Mouse (Mus musculus) limb, embryonic 12.5 days (tissue): Measurements from ENCODE around the gene D2hgdh. TPM values are rescaled to one million over a fixed set of nuclear protein-coding genes. Genes with fewer than 3 reads are reported as not detected.
"Not testable (repeated sequence)": the region's sequence is repeated elsewhere in the genome, so short reads cannot be mapped to it uniquely, and the experiment has no call there.

ENCODE experiments used
- ATAC-seq: fragments of 200-750 bp; cut with Nextera tagmentation; 2 replicates; pipeline ENCODE4 v1.8.0; 2017; ENCODE audit warnings: low read depth, moderate TSS enrichment; ENCODE audit not compliant: insufficient number of reproducible peaks, insufficient read depth, low FRiP score, low TSS enrichment
- H3K27ac ChIP-seq: fragments of 300-500 bp; sonication (generic); 2 replicates; pipeline ENCODE4 v1.5.1; 2016; ENCODE audit warnings: mild to moderate bottlenecking, moderate library complexity
- H3K27me3 ChIP-seq: fragments of 300-500 bp; sonication (generic); 2 replicates; pipeline ENCODE4 v1.6.1; 2016; ENCODE audit warnings: mild to moderate bottlenecking, moderate library complexity
- H3K36me3 ChIP-seq: fragments of 300-500 bp; sonication (generic); 2 replicates; pipeline ENCODE4 v1.6.1; 2016; ENCODE audit warnings: mild to moderate bottlenecking, moderate library complexity
- H3K4me1 ChIP-seq: fragments of 300-500 bp; sonication (generic); replicated peaks from 2 replicates; pipeline ENCODE4 v1.6.1; 2016
- H3K4me2 ChIP-seq: fragments of 300-500 bp; sonication (generic); 2 replicates; pipeline ENCODE4 v1.6.1; 2016; ENCODE audit warnings: mild to moderate bottlenecking, moderate library complexity
- H3K4me3 ChIP-seq: fragments of 300-500 bp; sonication (generic); replicated peaks from 2 replicates; pipeline ENCODE4 v1.5.1; 2016; ENCODE audit warnings: mild to moderate bottlenecking
- H3K9ac ChIP-seq: fragments of 300-500 bp; sonication (generic); replicated peaks from 2 replicates; pipeline ENCODE4 v1.6.1; 2016; ENCODE audit warnings: mild to moderate bottlenecking, moderate library complexity
- H3K9me3 ChIP-seq: fragments of 300-500 bp; sonication (generic); 2 replicates; pipeline ENCODE4 v1.6.1; 2016; ENCODE audit warnings: mild to moderate bottlenecking, moderate library complexity
- WGBS: fragments of 180-500 bp; shearing (Covaris S2); methylation state at CpG from one replicate; pipeline ENCODE4 v1.1.7; 2016; 5-methylcytosine and 5-hydroxymethylcytosine counted together
- polyA plus RNA-seq: library from polyadenylated mRNA; unstranded; fragments of >200 nt; fragmentation: Nextera tagmentation; extraction: Ambion mirVana; gene quantifications from 2 replicates; pipeline ENCODE4 v1.2.1, GENCODE M21; 2016

The D2hgdh gene
- polyA plus RNA-seq, 1 experiment from 2014 or later: 16.2 TPM

GRCm38 (mm10) chr1:93859619-93860018 is 34.9 kb downstream of the D2hgdh start:
- Histone ChIP-seq H3K4me3 (no peak overlapping the region), H3K27ac (no peak overlapping the region), H3K27me3 (no peaks in the 10 kb centered on the region), H3K9ac (no peak overlapping the region), H3K9me3 (no peaks in the 10 kb centered on the region), H3K4me1 (no peaks in the 10 kb centered on the region), H3K4me2 (no peak overlapping the region), H3K36me3 (no peaks in the 10 kb centered on the region)
- no peak for ATAC-seq

- H3K27ac ChIP-seq, H3K9me3 ChIP-seq, H3K9ac ChIP-seq, H3K36me3 ChIP-seq, H3K27me3 ChIP-seq, H3K4me2 ChIP-seq, ATAC-seq, H3K4me1 ChIP-seq, H3K4me3 ChIP-seq: not testable (repeated sequence)
- WGBS: 72% methylated on average over 2 of the region's 2 CpGs
Observed at GRCm38 (mm10) chr1:93861048-93861447, 36.3 kb downstream of the D2hgdh start, which contains the start of gene Gal3st2. TSS of gene Gal3st2 (plus strand) at chr1:93861306.

GRCm38 (mm10) chr1:93871594-93872105 is 46.9 kb downstream of the D2hgdh start:
- not testable (repeated sequence) for H3K9ac ChIP-seq, H3K36me3 ChIP-seq, H3K27ac ChIP-seq, H3K4me1 ChIP-seq, H3K4me2 ChIP-seq, H3K4me3 ChIP-seq, H3K9me3 ChIP-seq, ATAC-seq, H3K27me3 ChIP-seq
- no CpG with 5 or more reads among the region's 1 CpGs for WGBS

GRCm38 (mm10) chr1:93874405-93874804 is 49.7 kb downstream of the D2hgdh start:
- not testable (repeated sequence) for H3K4me2 ChIP-seq, H3K9me3 ChIP-seq, ATAC-seq, H3K36me3 ChIP-seq, H3K27me3 ChIP-seq, H3K27ac ChIP-seq, H3K4me1 ChIP-seq, H3K9ac ChIP-seq, H3K4me3 ChIP-seq
- WGBS: 81% methylated on average over 17 of the region's 22 CpGs

GRCm38 (mm10) chr1:93881778-93882177 is 57.1 kb downstream of the D2hgdh start:
- no CpG with 5 or more reads among the region's 11 CpGs for WGBS
- H3K4me1 ChIP-seq, H3K27me3 ChIP-seq, H3K4me2 ChIP-seq, H3K27ac ChIP-seq, H3K36me3 ChIP-seq, H3K9me3 ChIP-seq, H3K4me3 ChIP-seq, ATAC-seq, H3K9ac ChIP-seq: not testable (repeated sequence)

- WGBS: 53% methylated on average over 1 of the region's 1 CpGs
- not testable (repeated sequence) for H3K36me3 ChIP-seq
Observed at GRCm38 (mm10) chr1:93890936-93891335, 66.2 kb downstream of the D2hgdh start.

GRCm38 (mm10) chr1:93897395-93897794 is 72.7 kb downstream of the D2hgdh start:
- H3K27me3 ChIP-seq, ATAC-seq, H3K4me2 ChIP-seq, H3K9ac ChIP-seq, H3K4me3 ChIP-seq, H3K4me1 ChIP-seq, H3K27ac ChIP-seq, H3K36me3 ChIP-seq, H3K9me3 ChIP-seq: not testable (repeated sequence)
- no CpG with 5 or more reads among the region's 1 CpGs for WGBS

More at GRCm38 (mm10) chr1:93890936-93891335, 66.2 kb downstream of the D2hgdh start:
- not testable (repeated sequence) for H3K9ac ChIP-seq, H3K4me3 ChIP-seq, ATAC-seq, H3K4me2 ChIP-seq, H3K27ac ChIP-seq, H3K4me1 ChIP-seq, H3K9me3 ChIP-seq, H3K27me3 ChIP-seq

- not testable (repeated sequence) for H3K4me3 ChIP-seq
Observed at GRCm38 (mm10) chr1:93901291-93901690, 76.6 kb downstream of the D2hgdh start.

More at GRCm38 (mm10) chr1:93901291-93901690, 76.6 kb downstream of the D2hgdh start:
- not testable (repeated sequence) for H3K9me3 ChIP-seq, H3K4me2 ChIP-seq, H3K4me1 ChIP-seq, H3K36me3 ChIP-seq, H3K27ac ChIP-seq, ATAC-seq, H3K27me3 ChIP-seq, H3K9ac ChIP-seq
- WGBS: 58% methylated on average over 4 of the region's 5 CpGs

Other genes starting within 250 kb of the D2hgdh start
- gene Stk25, start 166.2 kb upstream of the D2hgdh start, polyA plus RNA-seq: 194 and 202 TPM in 2 replicates
- gene Bok, start 139.2 kb upstream of the D2hgdh start, polyA plus RNA-seq: 32.2 and 38.7 TPM in 2 replicates
- gene Atg4b, start 73.4 kb upstream of the D2hgdh start, polyA plus RNA-seq: 89.2 and 103 TPM in 2 replicates
- 52.8 and 53.1 TPM in 2 replicates for gene Thap4, start 70.0 kb upstream of the D2hgdh start, polyA plus RNA-seq
- gene Dtymk, start 23.0 kb upstream of the D2hgdh start, polyA plus RNA-seq: 278 and 281 TPM in 2 replicates
- 16.8 and 17.9 TPM in 2 replicates for gene Ing5, start 20.9 kb upstream of the D2hgdh start, polyA plus RNA-seq
- gene Gal3st2, start 36.4 kb downstream of the D2hgdh start, polyA plus RNA-seq: 0.31 and 0.64 TPM in 2 replicates
- gene Gal3st2b, start 93.4 kb downstream of the D2hgdh start, polyA plus RNA-seq: not detected in 2 replicates
- gene Gal3st2c, start 165.6 kb downstream of the D2hgdh start, polyA plus RNA-seq: not detected in 2 replicates
- not detected in 2 replicates for gene Neu4, start 195.5 kb downstream of the D2hgdh start, polyA plus RNA-seq
- not detected in 2 replicates for gene Pdcd1, start 227.6 kb downstream of the D2hgdh start, polyA plus RNA-seq